Mouse (Mus musculus) lung, postnatal 0 days (tissue): Measurements from ENCODE around the gene Preb.
A peak's percentile ranks its signal among the peaks of the same experiment; 100 is the strongest.

Experiments used
- CTCF ChIP-seq: IDR thresholded peaks from 2 replicates; pipeline ENCODE4 v1.5.1; 2016; ENCODE audit warnings: antibody characterized with exemption, mild to moderate bottlenecking
- EP300 ChIP-seq: IDR thresholded peaks from 2 replicates; pipeline ENCODE4 v1.6.1; 2016; ENCODE audit warnings: antibody characterized with exemption, mild to moderate bottlenecking, control low read depth

DNA sequence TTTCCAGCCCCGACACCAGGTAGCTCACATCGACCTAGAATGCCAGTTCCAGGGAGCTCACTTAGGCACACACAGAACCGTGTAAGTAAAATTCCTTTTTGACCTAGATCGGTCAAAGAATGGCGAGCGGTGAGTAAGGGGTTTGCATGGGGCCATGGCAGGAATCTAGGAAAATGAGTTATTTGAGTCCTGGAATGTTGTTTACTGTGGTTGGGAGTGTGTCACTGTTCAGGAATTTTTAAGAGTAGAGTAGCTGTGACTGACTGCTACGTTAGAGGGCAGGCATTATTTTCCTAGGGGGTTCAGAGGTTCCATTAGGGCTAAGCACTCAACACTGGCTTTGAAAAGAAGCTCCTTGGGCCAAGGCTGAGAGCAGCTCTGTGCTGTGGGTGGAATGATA is 40.0 kb upstream of the Preb start:
- TF ChIP-seq CTCF (no peak), EP300 (0 out of 2 replicates have a peak, but pooled peaks have one; percentile 32)
